Mouse (Mus musculus) induced T-regulatory cell, adult 2 months (primary cell): ENCODE measurements around the gene Tpsg1.

Experiments used
- DNase-seq: peaks from one replicate; pipeline ENCODE4 v3.0.0-alpha.2; 2012; ENCODE audit warnings: low read depth

Gene Tpsg1

GRCm38 (mm10) chr17:25408302-25408999 is 39.4 kb downstream of the Tpsg1 start:
- no peak for DNase-seq

GRCm38 (mm10) chr17:25409621-25410020 is 40.5 kb downstream of the Tpsg1 start:
- DNase-seq, result no peak

GRCm38 (mm10) chr17:25410180-25410579 is 41.1 kb downstream of the Tpsg1 start:
- DNase-seq, result no peak

GRCm38 (mm10) chr17:25410786-25411185 is 41.7 kb downstream of the Tpsg1 start:
- DNase-seq, result no peak

GRCm38 (mm10) chr17:25411251-25411650 is 42.2 kb downstream of the Tpsg1 start:
- DNase-seq, result no peak

- DNase-seq, result no peak
Measured at GRCm38 (mm10) chr17:25414209-25414608, 45.1 kb downstream of the Tpsg1 start.

- no peak for DNase-seq
Measured at GRCm38 (mm10) chr17:25414917-25415316, 45.8 kb downstream of the Tpsg1 start.

GRCm38 (mm10) chr17:25415421-25415913 is 46.4 kb downstream of the Tpsg1 start:
- no peak for DNase-seq

GRCm38 (mm10) chr17:25416219-25416618 is 47.1 kb downstream of the Tpsg1 start:
- DNase-seq, result no peak

GRCm38 (mm10) chr17:25417990-25418389 is 48.9 kb downstream of the Tpsg1 start:
- DNase-seq, result no peak

- no peak for DNase-seq
Measured at GRCm38 (mm10) chr17:25418926-25419325, 49.9 kb downstream of the Tpsg1 start.

- DNase-seq, result no peak
Measured at GRCm38 (mm10) chr17:25420998-25421397, 51.9 kb downstream of the Tpsg1 start.
